Mouse (Mus musculus): ENCODE results near the gene Plcl1.

DNA sequence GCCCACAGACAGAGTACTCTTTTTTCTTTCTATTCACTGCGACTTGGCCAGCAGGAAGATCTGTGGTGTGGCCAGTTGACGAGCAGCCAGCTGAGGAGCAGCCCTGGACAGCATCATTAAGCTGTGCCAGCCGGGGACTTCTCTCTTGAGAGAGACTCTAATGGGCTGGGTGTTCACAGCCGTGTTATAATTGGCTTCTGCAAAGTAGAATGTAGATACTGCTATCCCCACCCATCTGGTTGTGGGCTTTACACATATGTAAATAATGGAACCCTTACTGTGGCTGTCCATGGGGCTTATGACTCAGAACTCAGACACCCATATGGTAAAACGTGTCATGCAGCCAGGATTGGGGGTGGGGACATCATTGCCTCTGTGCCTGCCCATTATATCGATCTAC, 83.6 kb downstream of the Plcl1 start:
- TF ChIP-seq GATA1 (IDR thresholded peaks at IDR 0.05; ENCODE audit: low read length) (no peak), TAL1 (IDR thresholded peaks at IDR 0.05; ENCODE audit: low read length) (no peak)

Measured in erythroblast, embryonic 14.5 days (primary cell).